In genomic region chr2:4391678-4392085, GRCm38 (mm10) we compare ENCODE assay signal across 12 mouse cellular contexts.
DNase-seq lines count a peak whose midpoint lies in the region; ATAC-seq and TF ChIP-seq lines count a peak whose summit lies in the region.
"Had no signal": no experiment of that assay in that cellular context is flagged by ENCODE, and none has a peak within 500 bp of the region (broad histone marks: within the 10 kb centered on the region; RNA-seq: fewer than 3 reads in every experiment).

No protein-coding gene starts in this region.

- TF ChIP-seq POLR2A in heart, adult 2 months (IDR thresholded peaks at IDR 0.05; ENCODE audit: insufficient read depth, low read depth, low read length), result 0 out of 2 replicates have a peak, but pooled peaks have one; percentile 20

- H3K9me3 ChIP-seq in kidney, embryonic 14.5 days (ENCODE audit: control insufficient read depth, low read length), result no peaks in the 10 kb centered on the region
- H3K9me3 ChIP-seq: midbrain, embryonic 13.5 days had no signal

- H3K36me3 ChIP-seq in heart, adult 2 months (ENCODE audit: control insufficient read depth, insufficient read depth, low read length), result no peaks in the 10 kb centered on the region; the same call in 1 of the 2 replicates
- H3K36me3 ChIP-seq in kidney, embryonic 14.5 days (ENCODE audit: control insufficient read depth, insufficient read depth, low read length), result no peaks in the 10 kb centered on the region
- H3K36me3 ChIP-seq: midbrain, embryonic 13.5 days had no signal

- H3K27me3 ChIP-seq in heart, adult 2 months (ENCODE audit: control insufficient read depth, insufficient read depth, low read length), result no peaks in the 10 kb centered on the region
- H3K27me3 ChIP-seq in kidney, embryonic 14.5 days (ENCODE audit: control insufficient read depth, insufficient read depth, low read length), result no peaks in the 10 kb centered on the region
- H3K27me3 ChIP-seq: midbrain, embryonic 13.5 days had no signal

- peak overlapping the region; percentile 64 for H3K27ac ChIP-seq in heart, adult 2 months
- H3K27ac ChIP-seq in kidney, embryonic 14.5 days (ENCODE audit: low read depth, low read length), result peak overlapping the region; percentile 4; the same call in 1 of the 2 replicates
- H3K27ac ChIP-seq: midbrain, embryonic 13.5 days had no signal

- ATAC-seq in kidney, embryonic 14.5 days (ENCODE audit: low FRiP score, low TSS enrichment), result peak; percentile 43; the same call in 1 of the 2 replicates
- ATAC-seq: CD4-positive, CD25-positive, alpha-beta regulatory T cell, adult 4 months; midbrain, embryonic 13.5 days had no signal

- no peak for TF ChIP-seq CTCF in heart, adult 2 months (IDR thresholded peaks at IDR 0.05)

- DNase-seq in gastrocnemius, postnatal 14 days, result peak; percentile 21
- no peak for DNase-seq in gastrocnemius, postnatal 4 days (ENCODE audit: low spot score in 2 of 2)
- DNase-seq in heart, adult 2 months, result peak; percentile 50
- peak; percentile 22 for DNase-seq in lung, postnatal 25 days (ENCODE audit: low spot score)
- DNase-seq in urinary bladder, adult 18-20 months (ENCODE audit: low spot score in 2 of 2), result no peak
- DNase-seq in gastrocnemius, postnatal 10 days, result no peak
- DNase-seq in frontal cortex, postnatal 10 days (ENCODE audit: low spot score in 2 of 2), result no peak
- DNase-seq: adrenal gland, adult 2 months; thymus, postnatal 36 days had no signal

- WGBS in heart, adult 2 months, result 21% methylated on average over 7 of the region's 7 CpGs
- 34% methylated on average over 7 of the region's 7 CpGs for WGBS in kidney, embryonic 14.5 days

- no peak for TF ChIP-seq EP300 in heart, adult 2 months (IDR thresholded peaks at IDR 0.05; ENCODE audit: insufficient read depth, low read depth, low read length)

- peak overlapping the region; percentile 21; the same call in 1 of the 2 replicates for H3K4me2 ChIP-seq in kidney, embryonic 14.5 days (replicated peaks; ENCODE audit: low read depth, low read length)
- H3K4me2 ChIP-seq: midbrain, embryonic 13.5 days had no signal

- H3K4me1 ChIP-seq in heart, adult 2 months (ENCODE audit: control insufficient read depth, insufficient read depth, low read length), result peaks cover 7% of the 10 kb centered on the region
- H3K4me1 ChIP-seq in kidney, embryonic 14.5 days (ENCODE audit: control insufficient read depth, insufficient read depth, low read length), result no peaks in the 10 kb centered on the region

- intact Hi-C loops in gastrocnemius, postnatal 14 days (cut with DNase I; ENCODE audit: low total_unique reads), result loop anchor here (10.0 kb wide), 1 partner anchor 93 kb away; no protein-coding TSS in a partner anchor
- intact Hi-C loops in heart, adult 2 months (cut with DNase I), result loop anchor here (5.0 kb wide), 1 partner anchor 46 kb away; no protein-coding TSS in a partner anchor

- peak overlapping the region; percentile 19; the same call in 1 of the 2 replicates for H3K9ac ChIP-seq in heart, adult 2 months (ENCODE audit: low read depth, low read length)
- H3K9ac ChIP-seq in kidney, embryonic 14.5 days (ENCODE audit: low read depth, low read length), result no peak overlapping the region
- H3K9ac ChIP-seq: midbrain, embryonic 13.5 days had no signal

- H3K4me3 ChIP-seq in heart, adult 2 months, result peak overlapping the region; percentile 5; the same call in 1 of the 2 replicates
- H3K4me3 ChIP-seq in kidney, embryonic 14.5 days (ENCODE audit: low read length), result no peak overlapping the region
- H3K4me3 ChIP-seq: midbrain, embryonic 13.5 days had no signal

- 0 out of 2 replicates have a peak, but pooled peaks cover 1% of the 10 kb centered on the region for H3K79me2 ChIP-seq in heart, adult 2 months (replicated peaks; ENCODE audit: control insufficient read depth, insufficient read depth, low read length)

Comparison
In these comparisons a context has a peak if more than half of its experiments do, and no peak if none do; other contexts are left out.
1. DNase-seq: peak in gastrocnemius, postnatal 14 days (single experiment), heart, adult 2 months (2 of 2) and lung, postnatal 25 days (single experiment); none in gastrocnemius, postnatal 4 days (0 of 2), urinary bladder, adult 18-20 months (0 of 2), gastrocnemius, postnatal 10 days (single experiment) and frontal cortex, postnatal 10 days (0 of 2).